Mouse (Mus musculus) heart, adult 8-10 months (tissue): ENCODE results near the gene Rtf1. TPM values are rescaled to one million over a fixed set of nuclear protein-coding genes. Genes with fewer than 3 reads are reported as not detected.
A peak's percentile ranks its signal among the peaks of the same experiment; 100 is the strongest.
"Not testable (repeated sequence)": the region's sequence is repeated elsewhere in the genome, so short reads cannot be mapped to it uniquely, and the experiment has no call there.

Source experiments
- DNase-seq: peaks from one replicate; pipeline ENCODE4 v3.0.0; 2022; ENCODE audit warnings: low spot score
- total RNA-seq, 4 experiments: library from RNA; stranded (reverse); gene quantifications; 2 replicates each; pipeline ENCODE4 v1.2.4; 2022

Rtf1 gene
- 10 to 100 TPM; 22.5 to 25.6 (median 24.1) TPM for total RNA-seq

DNA sequence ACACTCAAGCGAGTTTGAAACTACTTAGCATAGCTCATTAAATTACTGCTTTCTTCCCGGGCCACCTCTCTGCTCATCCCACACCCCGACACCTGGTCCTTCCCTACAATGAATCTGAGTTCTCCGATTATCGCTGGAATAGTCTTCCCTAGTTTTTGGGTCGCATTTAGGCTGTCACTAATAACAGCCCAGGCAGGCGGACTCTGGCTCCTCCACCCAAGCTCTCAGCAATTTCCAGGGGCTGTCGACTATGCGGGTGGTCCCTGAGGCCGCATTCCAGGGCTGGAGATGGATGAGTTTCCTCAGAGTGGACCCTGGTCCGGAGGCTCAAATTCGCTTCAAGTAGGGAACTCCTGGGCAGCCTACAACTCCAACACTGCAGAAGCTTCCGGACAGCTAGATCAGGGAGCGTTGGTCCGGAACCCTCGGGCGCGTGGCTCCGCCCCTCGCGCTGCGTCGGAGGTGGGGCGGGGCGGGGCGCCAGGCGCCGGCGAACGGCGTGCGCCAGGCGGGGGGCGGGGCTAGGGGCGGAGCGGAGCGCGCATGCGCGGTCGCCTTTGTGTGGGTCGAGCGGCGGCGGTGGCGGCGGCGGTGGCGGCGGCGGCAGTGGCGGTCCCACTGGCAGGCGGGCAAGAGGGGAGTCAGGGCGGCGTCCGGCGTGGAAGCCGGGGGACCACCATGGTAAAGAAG is at the start of gene Rtf1:
Rtf1 (plus strand) TSS at position 544 of the 690 bp plus-strand sequence.
- peak; percentile 87 for DNase-seq

DNA sequence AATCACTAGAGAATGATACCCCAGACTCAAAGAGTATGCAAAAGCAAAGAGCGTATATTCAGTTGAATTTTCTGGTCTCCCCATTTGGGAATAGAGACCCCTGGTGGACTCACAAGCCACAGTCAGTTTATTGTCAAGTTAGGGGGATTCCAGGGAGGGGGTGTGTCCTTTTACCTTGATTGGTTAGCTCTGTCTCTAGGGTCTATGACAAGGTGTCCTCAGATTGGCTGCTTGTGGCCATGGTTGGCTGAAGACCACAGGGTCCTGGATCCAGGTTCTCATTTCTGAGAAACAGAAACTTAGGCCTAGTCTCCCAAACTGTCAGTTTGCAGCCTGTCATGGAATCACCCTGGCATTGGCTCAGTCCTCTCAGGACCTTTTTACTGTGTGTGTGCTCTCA is 38.1 kb upstream of the Rtf1 start:
- DNase-seq = no peak

DNA sequence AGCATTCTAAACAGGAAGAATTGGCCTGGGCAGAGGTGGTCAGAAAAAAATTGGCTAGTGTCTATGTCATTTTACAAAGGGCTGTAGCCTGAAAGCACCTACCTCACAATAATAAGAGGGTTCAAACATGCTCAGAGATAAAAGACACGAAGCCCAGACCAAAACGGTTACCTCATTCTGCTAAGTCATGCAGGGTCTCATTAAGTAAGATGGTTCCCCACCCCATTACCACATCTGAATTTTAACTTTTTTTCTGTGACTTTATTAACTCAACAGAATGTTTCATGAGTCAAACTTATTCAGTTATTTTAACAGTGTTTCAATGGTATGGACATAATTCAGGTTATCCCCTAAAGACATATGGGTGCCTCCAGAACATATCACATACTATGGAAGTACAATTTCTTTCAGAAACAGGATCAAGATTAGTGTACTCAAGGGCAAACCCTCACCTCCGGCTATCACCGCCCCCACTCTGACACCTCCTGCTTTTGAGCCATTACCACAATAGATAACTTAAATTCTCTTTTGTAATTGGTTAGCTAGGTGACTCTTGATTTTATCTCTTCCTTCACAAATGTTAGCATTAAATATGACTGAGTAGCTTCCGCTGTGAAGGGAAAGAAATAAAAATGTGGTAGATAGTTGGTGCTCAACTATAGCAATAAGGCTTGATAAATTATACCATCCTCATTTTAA is 33.5 kb upstream of the Rtf1 start:
- no peak for DNase-seq

DNA sequence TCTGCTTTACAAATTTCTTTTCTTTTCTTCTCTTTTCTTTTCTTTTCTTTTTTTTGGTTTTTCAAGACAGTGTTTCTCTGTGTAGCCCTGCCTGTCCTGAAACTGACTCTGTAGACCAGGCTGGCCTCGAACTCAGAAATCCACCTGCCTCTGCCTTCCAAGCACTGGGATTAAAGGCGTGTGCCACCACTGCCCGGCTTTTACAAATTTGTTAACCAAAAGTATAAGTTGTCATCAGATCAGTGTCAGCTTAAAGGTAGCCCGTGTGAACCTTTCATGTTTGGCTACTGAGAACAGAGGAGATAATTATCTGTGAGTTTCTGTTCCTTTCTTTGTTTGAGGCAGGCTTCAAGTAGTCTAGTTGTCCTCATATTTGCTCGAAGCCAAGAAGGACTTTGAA is 30.6 kb upstream of the Rtf1 start:
- DNase-seq = no peak

DNA sequence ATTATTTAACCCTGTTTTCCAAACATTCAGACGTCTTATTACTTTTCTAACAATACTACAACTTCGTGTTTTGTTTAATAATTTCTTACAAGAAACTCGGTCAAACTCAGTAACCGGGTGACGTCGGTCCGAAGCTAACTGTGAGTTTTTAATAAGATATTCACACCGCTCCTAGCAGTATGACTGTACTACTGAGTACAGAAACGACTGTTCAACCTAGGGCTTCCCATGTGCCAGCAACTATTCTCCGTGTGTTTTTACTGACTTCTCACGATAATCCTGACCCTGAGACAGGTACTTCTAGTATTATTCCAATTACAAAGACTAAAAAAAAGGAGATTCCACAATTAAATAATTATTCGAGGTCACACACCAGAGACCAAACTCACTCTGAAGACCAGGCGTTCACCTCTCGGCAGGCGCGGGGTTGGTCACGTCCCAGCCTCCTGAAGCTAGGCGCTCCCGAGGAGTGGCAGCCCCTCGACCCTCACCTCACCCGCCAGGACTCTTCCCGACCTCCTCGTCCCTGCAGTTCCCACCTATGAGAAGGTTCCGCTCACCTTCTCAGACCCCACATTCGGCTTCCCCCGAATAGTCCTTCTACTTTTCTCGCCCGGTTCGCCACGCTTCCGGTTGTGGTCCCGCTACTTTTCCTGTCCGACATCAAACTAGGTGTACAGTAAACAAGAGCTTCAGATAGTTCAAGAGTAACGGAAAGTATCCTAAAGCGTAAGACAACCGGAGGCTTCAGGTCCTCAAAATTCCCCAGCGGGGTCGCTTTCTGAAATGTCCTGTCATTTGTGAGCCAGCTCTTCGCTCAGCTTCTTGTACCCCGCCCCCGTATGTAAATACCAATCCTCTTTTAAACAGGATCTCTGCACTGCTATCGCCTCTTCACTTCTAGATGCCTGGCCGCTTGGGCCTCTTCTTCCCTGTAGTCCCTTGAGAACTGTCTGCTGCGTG is 12.4 kb upstream of the Rtf1 start, which contains the start of gene Ndufaf1:
Ndufaf1 (minus strand) TSS at position 608 of the 963 bp plus-strand sequence.
- DNase-seq = peak; percentile 90

DNA sequence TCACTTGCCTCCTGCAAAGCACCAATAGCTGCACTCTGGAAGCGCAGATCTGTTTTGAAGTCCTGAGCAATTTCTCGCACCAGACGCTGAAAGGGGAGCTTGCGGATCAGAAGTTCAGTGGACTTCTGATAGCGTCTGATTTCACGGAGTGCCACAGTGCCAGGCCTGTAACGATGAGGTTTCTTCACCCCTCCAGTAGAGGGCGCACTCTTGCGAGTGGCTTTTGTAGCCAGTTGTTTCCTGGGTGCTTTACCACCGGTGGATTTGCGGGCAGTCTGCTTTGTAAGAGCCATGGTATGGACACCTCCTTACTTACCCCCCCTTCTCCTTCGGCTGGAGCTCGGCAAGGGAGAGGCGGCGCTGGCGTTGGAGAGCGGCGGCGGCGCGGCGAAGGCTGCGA is 9.1 kb upstream of the Rtf1 start:
- DNase-seq = not testable (repeated sequence)

DNA sequence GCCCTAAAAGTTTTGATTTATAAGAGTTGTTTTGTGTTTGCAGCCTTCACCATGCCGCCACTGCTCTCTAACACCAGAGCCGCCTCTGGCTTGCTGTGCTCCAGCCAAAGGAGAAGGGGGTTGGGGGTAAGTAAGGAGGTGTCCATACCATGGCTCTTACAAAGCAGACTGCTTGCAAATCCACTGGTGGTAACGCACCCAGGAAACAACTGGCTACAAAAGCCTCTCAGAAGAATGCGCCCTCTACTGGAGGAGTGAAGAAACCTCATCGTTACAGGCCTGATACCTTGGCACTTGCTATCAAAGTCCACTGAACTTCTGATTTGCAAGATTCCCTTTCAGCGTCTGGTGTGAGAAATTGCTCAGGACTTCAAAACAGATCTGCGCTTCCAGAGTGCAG is 5.9 kb upstream of the Rtf1 start:
- no peak for DNase-seq

DNA sequence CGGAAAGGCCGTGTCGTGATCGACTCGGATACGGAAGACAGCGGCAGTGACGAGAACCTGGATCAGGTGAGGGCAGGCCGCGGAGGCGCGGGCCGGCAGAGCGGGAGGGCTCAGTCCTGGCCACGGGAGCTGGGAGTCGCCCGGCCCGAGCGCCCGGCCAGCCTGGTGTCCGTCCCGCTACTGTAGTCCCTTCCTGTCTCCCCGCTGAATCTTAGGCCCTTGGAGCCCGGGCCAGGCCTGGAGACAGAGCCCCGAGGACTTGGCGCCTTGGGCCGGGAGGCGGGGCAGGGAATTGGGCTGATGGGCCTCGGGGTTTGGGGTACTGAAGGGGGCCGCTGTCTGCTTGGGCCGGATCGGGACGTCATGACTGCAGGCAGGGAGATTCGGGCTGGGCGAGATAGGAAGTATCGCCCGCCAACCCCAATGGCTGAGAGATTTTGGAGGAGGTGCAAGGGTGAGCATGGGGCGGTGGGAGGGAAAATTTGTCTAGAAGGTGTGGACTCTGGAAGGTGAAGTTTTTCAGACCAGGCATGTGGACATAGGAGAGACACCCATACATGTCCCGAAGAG is 432 bp downstream of the Rtf1 start:
- peak; percentile 13 for DNase-seq

DNA sequence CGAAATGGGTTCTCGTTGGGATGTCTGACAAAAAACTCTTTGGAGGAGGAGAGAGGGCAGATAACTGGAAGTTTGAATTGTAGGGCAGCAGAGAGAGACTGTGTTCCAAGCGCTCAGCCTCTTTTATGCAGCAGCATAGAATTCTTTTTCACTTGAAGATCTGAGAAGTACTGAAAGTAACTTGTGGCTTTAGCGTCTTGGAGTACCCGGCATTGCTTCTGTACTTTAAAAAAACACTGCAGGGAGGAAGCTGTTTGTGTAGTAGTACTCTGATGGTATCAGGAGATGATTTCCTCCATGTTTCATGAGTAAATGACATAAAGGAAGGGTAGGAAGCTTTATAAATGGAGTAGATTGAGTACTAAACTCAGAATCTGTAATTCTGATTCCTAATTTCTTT is 963 bp downstream of the Rtf1 start:
- DNase-seq = no peak

DNA sequence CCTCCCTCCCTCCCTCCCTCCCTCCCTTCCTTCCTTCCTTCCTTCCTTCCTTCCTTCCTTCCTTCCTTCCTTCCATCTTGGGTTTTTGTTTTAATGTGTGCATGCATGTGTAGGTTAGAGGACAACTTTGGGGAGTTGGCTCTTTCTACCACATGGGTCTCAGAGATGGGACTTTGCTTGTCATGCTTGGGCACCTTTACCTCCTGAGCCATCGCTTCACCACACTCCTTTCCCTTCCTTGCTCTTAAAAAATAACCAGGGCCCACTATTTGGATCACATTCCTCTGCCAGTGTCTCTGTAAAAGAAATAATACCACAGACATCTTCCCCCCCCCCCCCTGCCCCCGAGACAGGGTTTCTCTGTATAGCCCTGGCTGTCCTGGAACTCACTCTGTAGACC is 8.8 kb downstream of the Rtf1 start:
- no peak for DNase-seq

DNA sequence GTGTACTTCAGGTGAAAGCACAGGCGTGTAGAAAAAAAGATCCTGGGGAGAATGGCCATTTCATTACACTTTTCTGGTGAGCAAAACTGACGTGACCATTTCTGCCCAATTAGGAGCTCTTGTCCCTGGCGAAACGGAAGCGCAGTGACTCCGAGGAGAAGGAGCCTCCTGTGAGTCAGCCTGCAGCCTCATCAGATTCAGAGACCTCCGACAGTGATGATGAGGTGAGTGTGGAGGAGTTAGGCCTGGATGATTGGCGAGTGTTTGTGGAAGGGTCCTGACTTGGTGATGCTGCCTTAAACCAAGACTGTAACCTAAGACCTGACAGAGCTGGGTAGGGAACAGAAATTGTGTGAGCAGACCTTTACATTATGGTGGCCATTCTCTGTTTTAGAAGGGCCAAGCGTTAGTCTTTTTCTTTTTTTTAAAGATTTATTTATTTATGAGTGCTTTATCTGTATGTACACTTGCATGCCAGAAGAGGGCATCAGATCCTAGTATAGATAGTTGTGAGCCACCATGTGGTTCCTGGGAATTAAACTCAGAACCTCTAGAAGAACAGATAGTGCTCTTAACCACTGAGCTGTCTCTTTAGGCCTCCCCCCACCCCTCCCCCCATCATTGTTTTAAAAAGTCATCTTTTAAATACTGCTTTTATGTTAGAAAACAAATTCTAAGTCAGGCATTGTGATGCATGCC is 17.3 kb downstream of the Rtf1 start:
- DNase-seq = no peak

DNA sequence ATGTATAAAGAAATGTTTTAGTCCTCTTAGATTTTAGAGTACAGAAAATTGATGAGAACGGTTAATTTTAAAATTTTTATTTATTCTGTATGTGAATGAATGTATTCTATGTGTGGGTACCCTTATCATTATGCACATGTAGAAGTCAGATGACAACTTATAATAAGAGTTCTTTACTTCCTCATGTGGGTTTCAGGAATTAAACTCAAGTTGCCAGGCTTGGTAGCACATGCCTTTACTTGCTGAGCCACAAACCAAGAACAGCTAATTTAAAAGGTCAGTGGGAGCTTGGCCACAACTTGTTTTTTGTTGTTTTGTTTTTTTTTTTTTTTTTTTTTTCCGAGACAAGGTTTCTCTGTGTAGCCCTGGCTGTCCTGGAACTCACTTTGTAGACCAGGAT is 20.0 kb downstream of the Rtf1 start:
- no peak for DNase-seq

DNA sequence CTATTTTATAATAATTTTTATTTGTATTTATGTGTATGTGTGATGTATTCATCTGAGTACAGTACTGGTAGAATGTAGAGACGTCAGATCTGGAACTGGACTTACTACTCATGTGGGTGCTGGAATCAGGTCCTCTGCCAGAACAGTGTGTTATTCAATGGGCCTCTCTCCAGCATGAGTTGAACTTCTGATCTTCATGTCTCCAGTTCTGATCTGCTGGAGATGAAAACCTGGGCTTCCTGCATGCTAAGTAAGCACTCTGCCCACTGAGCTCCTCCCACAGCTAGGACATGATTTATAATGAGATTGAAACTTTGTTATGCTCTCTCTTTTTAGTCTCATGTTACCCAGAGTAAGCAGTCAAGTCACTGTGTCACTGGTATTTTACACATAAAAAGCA is 21.2 kb downstream of the Rtf1 start:
- DNase-seq = no peak

DNA sequence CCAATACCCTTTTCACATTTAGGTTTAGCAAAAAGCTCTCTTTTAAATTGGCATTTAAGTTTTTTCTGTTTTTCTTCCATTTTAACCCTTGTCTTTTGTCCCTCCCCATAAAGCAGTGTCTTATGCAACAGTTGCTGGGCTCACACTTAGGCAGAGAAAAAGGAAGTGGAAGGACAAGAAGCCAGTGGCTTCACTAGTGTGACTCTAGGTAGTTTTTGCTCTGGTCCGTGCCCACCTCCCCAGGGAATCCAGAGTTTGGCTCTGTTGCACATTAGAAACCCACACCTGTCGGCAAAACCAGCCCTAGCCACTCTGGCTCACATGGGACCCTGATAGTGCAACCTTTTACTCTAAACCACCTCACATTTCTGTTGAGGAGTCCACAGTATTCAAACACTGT is 23.6 kb downstream of the Rtf1 start:
- DNase-seq = no peak

DNA sequence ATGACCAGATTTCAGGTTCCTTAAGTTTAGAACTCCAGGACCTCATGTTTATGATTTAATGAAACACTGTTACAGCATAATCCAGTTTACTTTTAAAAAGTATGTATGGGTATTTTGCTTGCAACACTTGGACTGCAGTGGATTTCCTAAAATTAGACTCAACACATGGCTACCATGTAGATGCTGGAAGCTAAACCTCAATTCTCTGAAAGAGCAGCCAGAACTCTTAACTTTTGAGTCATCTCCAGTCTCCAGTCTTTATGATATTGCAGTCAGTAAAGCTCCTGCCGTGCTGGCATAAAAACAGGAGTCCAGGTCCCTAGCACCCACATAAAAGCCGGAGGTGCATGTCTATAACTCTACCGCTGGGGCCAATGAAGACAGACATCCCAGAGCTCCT is 25.1 kb downstream of the Rtf1 start:
- no peak for DNase-seq

DNA sequence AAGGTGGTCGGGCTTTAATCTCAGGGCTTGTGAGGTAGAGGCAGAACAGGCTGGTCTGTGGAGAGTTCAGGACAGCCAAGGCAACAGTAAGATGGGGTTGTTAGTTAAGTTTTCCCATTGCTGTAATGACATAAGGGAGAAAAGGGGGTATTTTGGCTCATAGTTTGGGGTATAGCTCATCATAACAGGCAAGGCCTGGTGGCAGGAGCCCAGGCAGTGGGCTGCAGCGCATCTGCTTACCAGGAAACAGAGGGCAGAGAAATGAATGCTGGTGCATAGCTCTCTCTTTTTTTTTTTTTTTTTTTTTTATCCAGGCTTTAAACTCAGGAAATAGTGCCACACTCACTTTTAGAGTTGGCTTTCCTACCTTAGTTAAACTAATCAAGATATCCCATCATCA is 28.3 kb downstream of the Rtf1 start:
- no peak for DNase-seq

DNA sequence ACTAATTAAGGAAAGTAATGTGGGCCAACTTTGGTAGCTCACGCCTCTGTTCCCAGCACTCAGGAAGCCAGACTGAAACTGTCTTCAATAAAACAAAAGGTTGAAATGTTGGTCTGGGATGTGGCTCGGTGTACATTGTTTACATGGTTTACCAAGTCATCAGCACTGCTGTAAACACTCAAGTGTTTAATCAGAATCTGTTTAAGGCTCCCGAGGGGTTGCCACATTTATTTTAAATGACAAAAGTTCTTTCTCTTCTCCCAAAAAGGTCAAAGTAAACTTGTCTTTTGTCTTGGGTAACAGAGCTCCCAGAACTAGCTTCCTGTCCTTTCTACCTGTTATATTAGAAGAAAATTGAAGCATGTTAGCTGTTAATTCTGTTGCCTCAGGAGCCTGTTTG is 32.8 kb downstream of the Rtf1 start:
- DNase-seq = no peak

DNA sequence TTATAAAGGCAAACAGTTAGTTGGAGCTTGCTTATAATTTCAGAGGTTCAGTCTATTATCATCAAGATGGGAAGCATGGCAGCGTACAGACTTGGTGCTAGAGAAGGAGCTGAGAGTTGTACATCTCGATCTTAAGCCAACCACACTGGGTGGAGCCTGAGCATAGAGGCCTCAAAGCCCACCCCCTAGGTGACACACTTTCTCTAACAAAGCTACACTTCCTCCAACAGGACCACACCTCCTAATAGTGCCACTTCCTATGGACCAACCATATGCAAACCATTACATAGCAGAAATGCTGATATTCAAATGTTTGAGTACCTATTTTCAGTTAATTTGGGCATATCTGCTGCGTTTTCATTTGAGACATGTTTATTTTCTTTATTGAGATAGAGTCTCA is 35.1 kb downstream of the Rtf1 start:
- DNase-seq = no peak

DNA sequence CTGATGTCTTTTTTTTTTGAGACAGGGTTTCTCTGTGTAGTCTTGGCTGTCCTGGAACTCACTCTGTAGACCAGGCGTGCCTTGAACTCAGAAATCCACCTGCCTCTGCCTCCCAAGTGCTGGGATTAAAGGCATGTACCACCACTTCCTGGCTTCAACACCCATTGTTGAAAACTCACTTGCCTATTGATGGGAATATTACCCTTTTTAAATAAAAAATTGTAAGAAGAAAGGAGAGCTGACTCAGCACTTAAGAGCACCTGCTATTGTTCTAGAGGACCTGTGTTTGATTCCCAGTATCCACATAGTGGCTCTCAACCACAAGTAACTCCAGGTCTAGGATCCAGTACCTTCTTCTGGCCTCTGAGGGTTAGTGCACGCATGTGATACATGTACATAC is 41.0 kb downstream of the Rtf1 start:
- not testable (repeated sequence) for DNase-seq

DNA sequence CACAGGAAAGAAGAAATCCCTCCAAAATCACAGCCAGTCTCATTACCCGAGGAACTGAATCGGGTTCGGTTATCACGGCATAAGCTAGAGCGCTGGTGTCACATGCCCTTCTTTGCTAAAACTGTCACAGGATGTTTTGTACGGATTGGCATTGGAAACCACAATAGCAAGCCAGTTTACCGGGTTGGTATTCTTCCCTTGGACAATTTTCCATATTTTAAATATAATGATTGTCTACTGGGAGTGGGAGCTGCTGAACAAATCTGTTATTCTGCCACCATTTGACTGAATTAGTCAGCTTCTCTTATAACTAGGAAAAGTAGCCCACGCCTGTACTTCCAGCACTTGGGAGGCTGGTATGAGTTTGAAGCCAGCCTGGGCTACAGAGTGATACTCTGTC is 46.2 kb downstream of the Rtf1 start:
- DNase-seq = no peak

DNA sequence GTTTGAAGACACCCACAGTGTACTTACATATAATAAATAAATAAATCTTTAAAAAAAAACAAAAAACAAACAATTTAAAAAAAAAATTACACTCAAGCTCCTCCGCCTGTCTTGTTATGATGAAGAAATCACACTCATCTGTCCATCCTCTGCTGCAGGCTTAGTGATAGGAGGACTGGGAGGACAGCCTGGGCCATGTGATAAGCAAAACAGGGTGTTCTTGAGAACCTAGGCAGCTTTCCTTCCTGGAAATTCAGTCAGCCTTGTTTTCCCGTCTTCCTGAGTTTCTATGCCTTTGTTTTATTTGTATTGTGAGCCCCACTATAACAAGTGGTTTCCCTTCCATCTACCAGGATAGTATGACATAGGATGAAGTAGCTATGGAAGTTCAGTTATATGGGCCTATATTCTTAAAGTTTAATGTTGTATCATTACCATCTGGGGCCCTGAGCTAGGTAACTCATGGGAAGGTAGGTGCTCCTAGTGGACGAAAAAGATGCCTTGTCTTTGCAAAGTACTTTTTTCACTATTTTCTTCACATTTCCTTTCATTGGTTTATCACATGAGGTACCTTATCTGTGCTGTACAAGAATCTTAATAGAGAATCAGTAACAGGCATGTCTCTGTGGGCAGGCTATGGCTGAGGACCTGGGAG is 53.0 kb downstream of the Rtf1 start:
- no peak for DNase-seq
